In the genomic region with DNA sequence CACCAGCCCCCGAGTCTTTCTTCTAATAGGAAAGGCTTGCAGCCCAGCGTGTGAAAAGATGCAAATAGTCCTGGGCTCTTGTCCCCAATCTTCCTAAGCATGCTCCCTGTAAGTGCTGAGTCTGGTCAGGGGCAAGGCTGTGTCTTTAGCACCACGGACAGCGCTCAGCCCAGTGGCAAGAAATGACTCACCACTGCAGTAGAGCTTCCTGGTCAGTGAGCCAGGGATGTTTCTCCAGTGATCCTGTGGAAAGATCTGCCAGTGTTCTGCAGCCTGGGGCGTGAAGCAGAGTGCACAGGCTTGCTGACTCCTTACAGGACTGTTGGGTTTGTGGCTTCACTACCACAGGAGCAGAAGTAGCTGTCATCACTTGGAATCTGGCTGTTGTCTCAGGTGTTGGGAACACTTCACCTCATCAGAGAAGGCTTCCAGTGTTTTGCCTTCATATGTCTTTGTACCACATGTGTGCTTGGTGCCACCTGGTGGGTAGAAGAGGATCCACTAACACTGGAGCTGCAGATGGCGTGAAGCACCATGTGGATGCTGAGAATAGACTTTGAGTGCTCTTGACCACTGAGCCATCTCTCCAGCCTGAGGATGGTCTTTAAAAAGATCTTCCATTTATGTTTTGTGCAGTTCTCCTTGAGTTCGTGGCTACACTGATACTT, we compare ENCODE assay signal across 7 mouse cellular contexts.
DNase-seq lines count a peak whose midpoint lies in the region; ATAC-seq and TF ChIP-seq lines count a peak whose summit lies in the region.

No protein-coding gene starts in this region.

- peaks cover 6% of the 10 kb centered on the region for H3K36me3 ChIP-seq in small intestine, adult 2 months (ENCODE audit: control insufficient read depth, insufficient read depth, low read length)

- TF ChIP-seq CTCF in small intestine, adult 2 months (IDR thresholded peaks at IDR 0.05; ENCODE audit: extremely low read depth, insufficient read length, insufficient replicate concordance, low read depth, low read length): peak; percentile 45; the same call in 1 of the 2 replicates

- H3K27ac ChIP-seq in small intestine, adult 2 months (ENCODE audit: insufficient read depth, low read depth, low read length): no peak overlapping the region

- TF ChIP-seq POLR2A in small intestine, adult 2 months (IDR thresholded peaks at IDR 0.05; ENCODE audit: low read depth, low read length): no peak

- H3K27me3 ChIP-seq in small intestine, adult 2 months (ENCODE audit: control insufficient read depth, insufficient read depth, low read length): no peaks in the 10 kb centered on the region

- DNase-seq in 416B (ENCODE audit: low read depth) (peak; percentile 80), ES-CJ7 (ENCODE audit: low read depth, low spot score) (peak; percentile 46)
- DNase-seq in cerebellum, adult 8-10 months: peak; percentile 28
- DNase-seq in kidney, postnatal 36 days: peak; percentile 35 to 72
- DNase-seq in lung, postnatal 14 days: peak; percentile 65

- H3K4me1 ChIP-seq in small intestine, adult 2 months (ENCODE audit: control insufficient read depth, insufficient read depth, insufficient read length, low read length): peaks cover 4% of the 10 kb centered on the region; the same call in 1 of the 2 replicates

- ATAC-seq in granulocyte monocyte progenitor cell, adult 5-6 weeks (replicated peaks; ENCODE audit: poor library complexity, severe bottlenecking): peak; percentile 63

- 53% methylated on average over 7 of the region's 7 CpGs for whole genome bisulfite sequencing in small intestine, adult 2 months

- no peak overlapping the region for H3K4me3 ChIP-seq in small intestine, adult 2 months (ENCODE audit: low read depth, low read length)

Comparison
In these comparisons a context has a peak if more than half of its experiments do, and no peak if none do; other contexts are left out.
1. DNase-seq: peak in every context shown above with its lines; median percentile 80 in 416B; 65 in lung, postnatal 14 days; 54 in kidney, postnatal 36 days; 46 in ES-CJ7; 28 in cerebellum, adult 8-10 months.